Mouse (Mus musculus) hindbrain, embryonic 11.5 days (tissue): ENCODE results near the gene Impdh1. TPM values are rescaled to one million over a fixed set of nuclear protein-coding genes. Genes with fewer than 3 reads are reported as not detected.

Source experiments
- ATAC-seq: fragments of 200-750 bp; cut with Nextera tagmentation; 2 replicates; pipeline ENCODE4 v1.8.0; 2017; ENCODE audit warnings: mild to moderate bottlenecking, moderate TSS enrichment, moderate library complexity; ENCODE audit not compliant: low FRiP score
- DNase-seq: peaks from one replicate; pipeline ENCODE4 v3.0.0-alpha.2; 2015; ENCODE audit warnings: low spot score
- H3K27ac ChIP-seq: fragments of 300-500 bp; sonication (generic); 2 replicates; pipeline ENCODE4 v1.5.1; 2014; ENCODE audit warnings: mild to moderate bottlenecking, low read depth, low read length
- H3K27me3 ChIP-seq: fragments of 300-500 bp; sonication (generic); 2 replicates; pipeline ENCODE4 v1.6.1; 2014; ENCODE audit warnings: mild to moderate bottlenecking, low read length, moderate library complexity, mixed read lengths; ENCODE audit not compliant: control insufficient read depth, insufficient read depth
- H3K36me3 ChIP-seq: fragments of 300-500 bp; sonication (generic); 2 replicates; pipeline ENCODE4 v1.6.1; 2014; ENCODE audit warnings: mild to moderate bottlenecking, low read length, moderate library complexity, mixed read lengths; ENCODE audit not compliant: control insufficient read depth, insufficient read depth
- H3K4me1 ChIP-seq: fragments of 300-500 bp; sonication (generic); replicated peaks from 2 replicates; pipeline ENCODE4 v1.6.1; 2014; ENCODE audit warnings: low read length, mixed read lengths; ENCODE audit not compliant: control insufficient read depth, insufficient read depth
- H3K4me2 ChIP-seq: fragments of 300-500 bp; sonication (generic); replicated peaks from 2 replicates; pipeline ENCODE4 v1.6.1; 2014; ENCODE audit warnings: mild to moderate bottlenecking, low read depth, low read length
- H3K4me3 ChIP-seq: fragments of 300-500 bp; sonication (generic); 2 replicates; pipeline ENCODE4 v1.5.1; 2014; ENCODE audit warnings: low read depth, low read length
- H3K9ac ChIP-seq: fragments of 300-500 bp; sonication (generic); 2 replicates; pipeline ENCODE4 v1.6.1; 2014; ENCODE audit warnings: low read depth, low read length
- H3K9me3 ChIP-seq: fragments of 300-500 bp; sonication (generic); 2 replicates; pipeline ENCODE4 v1.6.1; 2016; ENCODE audit warnings: low read length; ENCODE audit not compliant: control insufficient read depth
- WGBS: fragments of 180-500 bp; shearing (Covaris S2); extraction: QIAGEN DNeasy Blood & Tissue Kit; methylation state at CpG from one replicate; pipeline ENCODE4 v1.1.7; 2014; 5-methylcytosine and 5-hydroxymethylcytosine counted together
- polyA plus RNA-seq: library from polyadenylated mRNA; unstranded; fragments of >200 nt; fragmentation: Nextera tagmentation; extraction: Ambion mirVana; gene quantifications from 2 replicates; pipeline ENCODE4 v1.2.1, GENCODE M21; 2014

Impdh1 gene
- polyA plus RNA-seq, result 34.5 and 39.4 TPM in 2 replicates

- Histone ChIP-seq H3K27ac (no peak within 1 kb of the TSS), H3K4me1 (peaks cover 17% of the 10 kb centered on the region), H3K4me3 (peak within 1 kb of the TSS; percentile 67), H3K27me3 (peaks cover 18% of the 10 kb centered on the region), H3K4me2 (peak within 1 kb of the TSS; percentile 98), H3K9me3 (no peaks in the 10 kb centered on the region), H3K36me3 (no peaks in the 10 kb centered on the region), H3K9ac (peak within 1 kb of the TSS; percentile 65)
- DNase-seq (peak; percentile 87), ATAC-seq (peak; percentile 85)
- WGBS, result 0% methylated on average over 51 of the region's 56 CpGs
Measured at GRCm38 (mm10) chr6:29215881-29216501, at the start of gene Impdh1. Gene Impdh1 (minus strand): TSS chr6:29216364.

GRCm38 (mm10) chr6:29264456-29264781, 48.3 kb upstream of the Impdh1 start:
- no peaks in the 10 kb centered on the region for H3K4me1 ChIP-seq
- WGBS, result 92% methylated on average over 3 of the region's 3 CpGs
- H3K4me2 ChIP-seq, result no peak overlapping the region
- no peak overlapping the region for H3K4me3 ChIP-seq
- no peaks in the 10 kb centered on the region for H3K27me3 ChIP-seq
- H3K9me3 ChIP-seq, result no peaks in the 10 kb centered on the region
- H3K36me3 ChIP-seq, result no peaks in the 10 kb centered on the region
- DNase-seq (no peak), ATAC-seq (no peak)
- H3K9ac ChIP-seq, result no peak overlapping the region
- no peak overlapping the region for H3K27ac ChIP-seq

GRCm38 (mm10) chr6:29263650-29264455, 47.7 kb upstream of the Impdh1 start:
- no peak overlapping the region for H3K4me3 ChIP-seq
- H3K27me3 ChIP-seq, result no peaks in the 10 kb centered on the region
- H3K4me1 ChIP-seq, result no peaks in the 10 kb centered on the region
- WGBS, result 51% methylated on average over 6 of the region's 6 CpGs
- ATAC-seq (0 out of 2 replicates have a peak, but pooled peaks have one; percentile 30), DNase-seq (peak; percentile 31)
- no peak overlapping the region for H3K4me2 ChIP-seq
- H3K9ac ChIP-seq, result no peak overlapping the region
- no peaks in the 10 kb centered on the region for H3K36me3 ChIP-seq
- H3K9me3 ChIP-seq, result no peaks in the 10 kb centered on the region
- H3K27ac ChIP-seq, result no peak overlapping the region

GRCm38 (mm10) chr6:29261831-29262230, 45.7 kb upstream of the Impdh1 start:
- Histone ChIP-seq H3K4me3 (no peak overlapping the region), H3K36me3 (no peaks in the 10 kb centered on the region), H3K27ac (no peak overlapping the region), H3K27me3 (no peaks in the 10 kb centered on the region), H3K9me3 (no peaks in the 10 kb centered on the region), H3K4me1 (no peaks in the 10 kb centered on the region), H3K4me2 (no peak overlapping the region), H3K9ac (no peak overlapping the region)
- WGBS, result 80% methylated on average over 5 of the region's 5 CpGs
- ATAC-seq (no peak), DNase-seq (no peak)

GRCm38 (mm10) chr6:29259418-29259817, 43.3 kb upstream of the Impdh1 start:
- Histone ChIP-seq H3K27ac (no peak overlapping the region), H3K4me2 (no peak overlapping the region), H3K27me3 (no peaks in the 10 kb centered on the region), H3K4me1 (no peaks in the 10 kb centered on the region), H3K4me3 (no peak overlapping the region), H3K9me3 (no peaks in the 10 kb centered on the region), H3K36me3 (no peaks in the 10 kb centered on the region), H3K9ac (no peak overlapping the region)
- ATAC-seq, result no peak
- 85% methylated on average over 1 of the region's 1 CpGs for WGBS
- no peak for DNase-seq

- H3K9ac ChIP-seq, result no peak overlapping the region
- DNase-seq (no peak), ATAC-seq (no peak)
- no peak overlapping the region for H3K4me3 ChIP-seq
- no peak overlapping the region for H3K27ac ChIP-seq
- H3K9me3 ChIP-seq, result no peaks in the 10 kb centered on the region
- WGBS, result 69% methylated on average over 4 of the region's 4 CpGs
- no peaks in the 10 kb centered on the region for H3K36me3 ChIP-seq
- no peak overlapping the region for H3K4me2 ChIP-seq
- no peaks in the 10 kb centered on the region for H3K4me1 ChIP-seq
- no peaks in the 10 kb centered on the region for H3K27me3 ChIP-seq
Measured at GRCm38 (mm10) chr6:29247072-29247471, 30.9 kb upstream of the Impdh1 start.

GRCm38 (mm10) chr6:29246585-29246984, 30.4 kb upstream of the Impdh1 start:
- Histone ChIP-seq H3K27ac (no peak overlapping the region), H3K9me3 (no peaks in the 10 kb centered on the region), H3K4me1 (no peaks in the 10 kb centered on the region), H3K27me3 (no peaks in the 10 kb centered on the region), H3K9ac (no peak overlapping the region), H3K4me3 (no peak overlapping the region), H3K4me2 (no peak overlapping the region), H3K36me3 (no peaks in the 10 kb centered on the region)
- 40% methylated on average over 5 of the region's 5 CpGs for WGBS
- DNase-seq (no peak), ATAC-seq (no peak)

GRCm38 (mm10) chr6:29246183-29246582, 30.0 kb upstream of the Impdh1 start:
- DNase-seq (no peak), ATAC-seq (no peak)
- no peak overlapping the region for H3K4me3 ChIP-seq
- no peak overlapping the region for H3K4me2 ChIP-seq
- H3K4me1 ChIP-seq, result no peaks in the 10 kb centered on the region
- H3K27me3 ChIP-seq, result no peaks in the 10 kb centered on the region
- no peak overlapping the region for H3K9ac ChIP-seq
- WGBS, result 76% methylated on average over 3 of the region's 3 CpGs
- H3K9me3 ChIP-seq, result no peaks in the 10 kb centered on the region
- no peak overlapping the region for H3K27ac ChIP-seq
- H3K36me3 ChIP-seq, result no peaks in the 10 kb centered on the region
